Mouse (Mus musculus) gastrocnemius, postnatal 10 days (tissue): ENCODE results near the gene Scyl1. TPM values are rescaled to one million over a fixed set of nuclear protein-coding genes. Genes with fewer than 3 reads are reported as not detected.

Experiments used
- DNase-seq: peaks from one replicate; pipeline ENCODE4 v3.0.0; 2021; ENCODE audit warnings: mixed read lengths
- total RNA-seq, 2 experiments: library from RNA; stranded (reverse); gene quantifications; 2 replicates each; pipeline ENCODE4 v1.2.3; 2021

Gene Scyl1
- total RNA-seq, 2 experiments from 2014 or later = 56.0 to 59.6 TPM

DNA sequence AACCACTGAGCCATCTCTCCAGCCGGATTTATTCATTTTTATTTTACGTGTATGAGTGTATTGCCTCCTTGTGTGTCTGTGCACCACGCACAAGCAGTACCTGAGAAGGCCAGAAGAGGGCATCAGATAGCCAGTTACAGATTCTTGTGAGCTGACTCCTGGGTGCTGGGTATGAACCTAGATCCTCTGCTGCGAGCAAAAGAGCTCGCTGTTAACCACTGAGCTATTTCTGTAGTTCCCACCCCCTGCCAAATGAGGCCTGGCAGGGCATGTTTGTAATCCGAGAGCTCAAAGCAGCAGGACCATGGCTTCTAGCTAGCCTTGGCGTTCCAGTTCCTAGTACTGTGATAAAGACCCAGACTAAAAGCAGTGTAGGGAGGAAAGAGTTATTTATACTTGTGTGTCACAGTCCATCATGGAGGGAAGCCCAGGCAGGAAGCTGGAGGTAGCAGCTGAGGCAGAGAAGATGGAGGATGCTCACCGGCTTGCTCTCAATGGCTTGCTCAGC is 16.0 kb upstream of the Scyl1 start:
- peak; percentile 86 for DNase-seq

DNA sequence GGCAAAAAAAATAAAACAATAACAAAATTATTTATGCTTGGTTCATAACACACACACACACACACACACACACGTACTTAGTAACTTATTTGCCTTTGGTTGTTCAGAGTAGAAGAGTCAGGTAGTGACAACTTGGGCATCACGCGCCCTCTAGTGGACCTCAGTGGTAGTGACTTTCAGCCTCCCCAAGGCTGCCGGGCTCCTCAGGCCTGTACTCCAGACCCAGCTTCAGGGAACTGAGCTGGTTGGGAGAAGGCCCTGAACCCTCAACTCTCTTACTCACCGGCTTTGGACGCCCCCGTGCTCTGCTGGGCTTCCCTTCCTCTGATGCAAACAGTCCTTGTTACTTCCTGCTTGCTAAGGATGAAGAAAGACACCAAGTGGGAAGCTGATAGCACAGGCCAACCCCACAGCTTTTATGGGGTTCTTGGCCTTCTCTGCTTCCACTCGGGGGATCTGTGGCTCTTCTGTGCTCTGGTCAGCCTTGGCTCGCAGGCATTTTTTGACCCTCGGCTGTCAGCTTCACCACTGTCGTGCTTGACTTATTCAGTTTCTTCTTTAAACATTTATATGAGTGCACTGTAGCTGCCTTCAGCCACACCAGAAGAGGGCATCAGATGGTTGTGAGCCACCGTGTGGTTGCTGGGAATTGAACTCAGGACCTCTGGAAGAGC is 15.4 kb upstream of the Scyl1 start:
- DNase-seq = peak; percentile 87

DNA sequence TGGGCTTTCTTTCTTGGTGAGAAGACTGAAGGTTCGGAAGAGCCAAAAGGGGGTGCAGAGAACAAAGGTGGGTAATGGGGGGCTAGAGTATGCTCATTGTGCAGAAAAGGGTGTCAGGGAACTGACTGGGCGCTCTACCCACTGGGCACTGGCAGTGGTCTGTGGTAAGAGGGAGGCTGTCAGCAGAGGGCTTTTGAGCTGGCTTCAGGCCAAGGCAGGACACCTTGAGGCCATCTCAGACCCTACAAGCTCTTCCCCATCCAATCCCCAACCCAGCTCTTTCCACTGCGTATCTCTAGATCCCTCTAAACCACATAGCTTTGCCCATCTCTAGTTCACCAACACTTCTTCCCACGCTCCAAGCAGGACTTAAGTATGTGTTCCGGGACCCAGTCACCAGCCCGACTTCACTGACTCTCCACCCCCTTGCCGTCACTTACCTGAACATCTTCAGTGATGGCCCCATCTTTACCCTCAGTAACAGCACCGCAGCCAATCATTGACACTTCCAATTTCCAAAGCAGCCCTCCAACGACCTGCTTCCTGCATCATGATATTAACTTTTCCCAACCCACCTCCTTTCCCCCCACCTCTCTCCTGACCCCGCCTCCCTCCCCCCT is 13.8 kb upstream of the Scyl1 start:
- no peak for DNase-seq

DNA sequence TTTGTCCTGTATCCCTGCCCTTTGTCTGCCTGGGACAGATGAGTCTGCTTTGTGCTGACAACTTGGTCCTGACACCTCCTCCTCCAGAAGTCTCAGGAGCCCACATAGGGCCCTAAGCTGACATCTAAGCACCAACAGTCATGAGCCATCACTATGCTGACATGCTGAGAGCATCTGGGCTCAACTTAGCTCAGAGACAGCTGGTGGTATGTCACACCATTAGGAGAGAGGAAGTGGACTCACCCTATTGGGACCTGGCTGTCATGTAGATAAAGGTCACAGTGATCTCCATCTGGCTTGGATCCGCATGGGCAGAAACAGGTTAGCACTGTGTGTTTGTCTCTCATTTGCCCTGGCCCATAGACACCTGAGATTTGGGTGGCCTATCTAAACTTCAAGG is 10.9 kb upstream of the Scyl1 start:
- no peak for DNase-seq

DNA sequence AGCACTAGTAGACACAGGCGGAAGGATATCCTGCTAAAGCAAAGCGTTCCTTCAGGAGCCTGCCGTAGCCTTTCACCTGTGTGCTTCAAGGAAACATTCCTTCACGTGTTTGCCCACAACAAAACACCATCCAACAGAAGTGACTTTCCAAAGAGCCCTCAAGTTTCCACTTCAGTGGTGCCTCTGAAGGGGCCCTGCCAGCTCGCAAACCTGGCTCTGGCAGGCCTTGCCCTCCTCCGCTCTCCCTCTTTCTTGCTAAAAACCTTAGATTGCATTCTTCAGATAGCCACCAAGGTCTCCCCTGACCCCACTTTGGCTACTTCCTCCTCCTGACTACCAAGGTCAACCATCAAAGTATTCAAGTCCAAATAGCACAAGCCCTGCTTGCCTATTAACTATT is 10.3 kb upstream of the Scyl1 start:
- DNase-seq = no peak

DNA sequence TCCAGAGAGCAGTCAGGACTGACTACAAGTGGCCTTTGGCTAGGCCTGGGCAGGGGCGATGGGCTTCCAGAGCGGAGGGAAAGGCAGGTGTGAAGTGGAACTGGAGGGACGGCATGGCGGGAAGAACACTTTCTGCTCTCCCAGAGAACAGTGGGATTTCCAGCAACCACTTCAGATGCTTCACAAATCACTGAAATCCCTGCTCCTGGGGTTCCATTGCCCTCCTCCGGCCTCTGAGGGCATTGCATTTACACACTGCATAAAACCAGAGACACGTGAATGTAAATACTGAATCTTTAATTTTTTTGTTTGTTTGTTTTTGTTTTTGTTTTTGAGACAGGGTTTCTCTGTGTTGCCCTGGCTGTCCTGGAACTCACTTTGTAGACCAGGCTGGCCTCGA is 9.0 kb upstream of the Scyl1 start:
- peak; percentile 53 for DNase-seq

DNA sequence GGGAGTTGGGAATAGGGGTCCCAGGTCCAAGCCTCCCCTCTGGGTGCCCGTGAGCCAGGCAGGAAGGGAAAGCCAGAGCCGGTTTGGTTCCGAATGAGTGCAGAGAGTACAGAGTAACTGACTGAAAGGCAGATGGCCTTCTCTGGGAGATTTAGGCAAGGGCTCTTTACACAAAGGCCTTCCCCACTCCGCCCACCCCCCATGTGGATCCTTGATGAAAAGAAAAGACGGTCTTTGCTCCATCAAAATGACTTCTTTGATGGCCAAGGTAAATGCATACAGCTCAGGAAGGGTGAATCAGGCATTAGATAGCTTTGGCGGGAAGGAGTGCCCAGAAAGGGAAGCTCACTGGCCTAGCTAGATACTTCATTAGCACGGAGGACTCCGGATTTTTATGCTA is 7.1 kb upstream of the Scyl1 start:
- DNase-seq = no peak

DNA sequence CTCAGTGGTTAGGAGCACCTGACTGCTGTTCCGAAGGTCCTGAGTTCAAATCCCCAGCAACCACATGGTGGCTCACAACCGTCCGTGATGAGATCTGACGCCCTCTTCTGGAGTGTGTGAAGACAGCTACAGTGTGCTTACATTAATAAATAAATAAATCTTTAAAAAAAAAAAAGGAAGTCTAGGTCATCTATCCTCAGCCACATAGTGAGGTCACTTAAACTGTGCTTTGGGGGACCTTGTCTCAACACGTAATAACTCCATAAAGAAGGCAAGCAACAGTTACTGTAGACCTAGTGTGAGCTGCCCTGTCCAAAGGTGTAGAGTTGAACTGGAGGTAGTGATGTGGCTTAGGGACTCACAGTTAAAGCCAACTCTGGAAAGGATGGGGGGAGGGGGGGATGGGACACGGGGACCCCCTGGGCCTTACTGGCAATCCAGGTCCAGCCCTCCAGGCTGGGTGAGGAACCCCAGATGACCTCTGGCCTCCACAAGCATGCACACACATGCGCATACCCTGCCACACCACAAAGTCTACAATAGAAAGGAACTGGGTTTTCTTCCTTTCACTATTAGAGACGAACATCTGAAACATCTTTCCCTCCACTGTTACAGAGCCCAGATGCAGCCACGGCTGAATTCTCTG is 6.3 kb upstream of the Scyl1 start:
- DNase-seq = no peak

DNA sequence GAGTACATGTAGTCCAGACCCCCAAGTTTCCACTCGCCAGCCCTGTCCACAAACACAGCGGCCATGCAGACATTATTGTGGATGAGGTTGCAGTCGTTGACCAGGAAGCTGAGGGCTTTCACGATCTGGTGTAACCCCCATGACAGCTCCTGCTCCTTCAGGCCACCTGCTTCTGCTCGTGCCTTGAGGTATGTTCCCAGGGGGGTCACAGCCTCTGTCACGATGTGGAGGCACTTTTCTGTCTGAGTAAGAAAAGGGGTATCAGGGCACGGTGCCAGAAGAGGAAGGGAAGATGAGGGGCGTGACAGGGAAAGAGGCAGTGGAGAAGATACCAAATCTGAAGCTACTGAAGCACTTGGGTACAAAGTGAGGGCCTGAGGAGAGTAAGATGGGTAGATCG is 908 bp downstream of the Scyl1 start:
- no peak for DNase-seq

DNA sequence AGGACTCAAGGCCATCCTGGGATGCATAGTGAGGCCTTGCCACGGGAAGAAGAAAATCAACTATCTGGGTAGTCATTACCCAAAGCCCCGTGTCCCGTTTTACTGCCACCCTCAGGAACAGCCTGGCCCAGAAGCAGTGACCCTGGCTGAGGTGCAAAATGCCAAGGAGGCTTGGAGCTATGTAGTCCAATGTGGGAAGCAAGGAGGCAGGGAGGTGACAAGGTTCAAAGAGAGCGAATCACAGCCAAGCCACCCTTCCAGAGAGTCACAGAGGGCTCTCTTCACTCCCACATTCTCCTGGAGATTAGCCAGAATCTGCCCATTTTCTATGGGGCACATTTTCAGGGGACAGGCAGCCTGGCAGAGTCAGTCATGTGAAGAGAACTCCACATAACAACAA is 3.9 kb downstream of the Scyl1 start:
- DNase-seq = no peak

DNA sequence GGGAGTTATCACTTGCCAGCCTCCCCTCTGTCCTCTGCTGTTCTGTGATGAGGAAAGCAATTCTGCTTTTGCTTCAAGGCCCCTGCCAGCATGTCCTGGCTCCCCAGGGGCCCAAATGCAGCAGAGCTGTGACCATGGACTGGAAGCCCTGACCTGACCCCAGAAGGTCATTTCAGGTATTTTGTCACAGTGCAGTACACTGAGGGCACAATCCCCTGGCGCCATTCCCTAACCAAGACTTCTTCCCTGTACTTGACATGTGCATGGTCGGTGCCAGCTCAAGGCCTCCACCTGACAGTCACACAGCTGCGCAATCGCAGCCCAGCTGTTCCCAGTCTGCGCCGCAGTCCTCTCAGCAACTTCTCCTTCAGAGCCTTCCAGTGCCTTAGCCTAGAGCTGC is 8.1 kb downstream of the Scyl1 start:
- no peak for DNase-seq

DNA sequence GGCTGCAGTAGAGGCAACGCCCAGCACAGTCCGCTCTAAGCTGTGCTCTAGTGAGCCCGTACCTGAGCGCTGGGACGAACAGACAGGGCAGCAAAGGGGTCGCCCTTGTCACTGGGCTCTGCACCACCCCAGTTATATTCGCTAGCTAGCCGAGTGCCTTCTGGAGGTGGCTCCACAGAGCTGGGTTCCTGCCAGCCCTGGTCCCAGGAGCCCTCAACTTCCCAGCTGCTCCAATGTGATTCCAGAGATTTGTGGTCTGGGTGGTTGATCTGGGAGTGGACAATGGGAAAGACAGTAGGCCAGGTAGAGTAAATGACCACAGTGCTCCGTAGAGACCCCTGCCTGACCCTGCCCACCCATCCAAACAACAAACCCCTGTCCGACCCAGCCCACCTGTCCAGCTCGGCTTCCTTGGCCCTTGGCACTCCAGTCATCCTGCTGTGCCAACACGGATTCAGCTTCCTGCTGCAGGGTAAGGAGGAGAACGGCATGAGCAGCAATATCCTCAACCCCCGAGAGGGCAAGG is 12.3 kb downstream of the Scyl1 start:
- DNase-seq = no peak

DNA sequence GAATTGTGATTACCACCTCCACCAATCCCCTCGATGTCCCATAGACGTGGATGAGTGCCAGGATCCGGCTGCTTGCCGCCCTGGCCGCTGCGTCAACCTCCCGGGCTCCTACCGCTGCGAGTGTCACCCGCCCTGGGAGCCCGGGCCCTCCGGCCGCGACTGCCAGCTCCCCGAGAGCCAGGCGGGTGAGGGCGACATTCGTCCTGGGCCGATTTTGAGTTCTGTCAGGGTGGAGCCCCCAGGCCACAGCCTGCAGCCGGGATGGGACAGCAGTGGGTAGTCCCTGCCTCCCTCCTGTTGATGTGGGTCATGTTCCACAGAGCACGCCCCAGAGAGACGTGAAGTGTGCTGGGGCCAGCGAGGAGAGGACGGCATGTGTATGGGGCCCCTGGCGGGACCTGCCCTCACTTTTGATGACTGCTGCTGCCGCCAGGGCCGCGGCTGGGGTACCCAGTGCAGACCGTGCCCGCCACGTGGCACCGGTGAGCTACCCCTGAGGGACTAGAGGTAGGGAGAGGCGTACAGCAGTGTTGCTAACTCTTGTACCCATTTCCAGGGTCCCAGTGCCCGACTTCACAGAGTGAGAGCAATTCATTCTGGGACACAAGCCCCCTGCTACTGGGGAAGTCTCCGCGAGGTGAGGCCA is 14.1 kb downstream of the Scyl1 start:
- peak; percentile 55 for DNase-seq

DNA sequence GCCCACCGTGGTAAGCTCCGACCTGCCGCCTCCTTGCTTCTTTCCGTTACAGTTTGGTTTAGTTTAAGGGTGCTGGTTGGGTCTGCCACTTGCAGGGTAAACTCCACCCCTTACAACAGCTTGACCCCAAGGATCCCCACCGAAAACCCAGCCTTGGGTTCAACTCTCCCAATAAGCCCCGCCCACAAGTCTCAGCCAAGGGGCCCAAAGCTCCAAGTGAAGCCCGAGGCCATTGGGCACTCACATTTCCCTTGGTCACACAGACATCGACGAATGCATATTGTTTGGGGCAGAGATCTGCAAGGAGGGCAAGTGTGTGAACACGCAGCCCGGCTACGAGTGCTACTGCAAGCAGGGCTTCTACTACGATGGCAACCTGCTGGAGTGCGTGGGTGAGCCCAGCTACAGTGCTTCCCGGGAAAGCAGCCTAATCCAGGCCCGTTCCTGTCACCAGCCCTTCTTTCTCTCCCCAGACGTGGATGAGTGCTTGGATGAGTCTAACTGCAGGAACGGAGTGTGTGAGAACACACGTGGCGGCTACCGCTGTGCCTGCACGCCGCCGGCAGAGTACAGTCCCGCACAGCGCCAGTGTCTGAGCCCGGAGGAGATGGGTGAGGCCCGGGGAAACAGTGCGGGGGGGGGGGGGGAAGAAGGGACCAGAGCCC is 14.8 kb downstream of the Scyl1 start:
- DNase-seq = no peak

DNA sequence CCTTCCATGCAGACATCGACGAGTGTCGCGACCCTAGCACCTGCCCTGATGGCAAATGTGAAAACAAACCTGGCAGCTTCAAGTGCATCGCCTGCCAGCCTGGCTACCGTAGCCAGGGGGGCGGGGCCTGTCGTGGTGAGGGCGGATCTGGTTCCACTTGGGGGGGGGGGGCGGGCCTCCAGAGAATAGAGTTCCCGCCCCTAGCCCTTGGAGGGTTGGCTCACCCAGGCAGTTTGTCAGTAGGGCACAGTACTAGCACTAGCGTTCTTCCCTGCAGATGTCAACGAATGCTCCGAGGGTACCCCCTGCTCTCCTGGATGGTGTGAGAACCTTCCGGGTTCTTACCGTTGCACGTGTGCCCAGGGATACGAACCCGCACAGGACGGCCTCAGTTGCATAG is 19.5 kb downstream of the Scyl1 start:
- DNase-seq = peak; percentile 63

DNA sequence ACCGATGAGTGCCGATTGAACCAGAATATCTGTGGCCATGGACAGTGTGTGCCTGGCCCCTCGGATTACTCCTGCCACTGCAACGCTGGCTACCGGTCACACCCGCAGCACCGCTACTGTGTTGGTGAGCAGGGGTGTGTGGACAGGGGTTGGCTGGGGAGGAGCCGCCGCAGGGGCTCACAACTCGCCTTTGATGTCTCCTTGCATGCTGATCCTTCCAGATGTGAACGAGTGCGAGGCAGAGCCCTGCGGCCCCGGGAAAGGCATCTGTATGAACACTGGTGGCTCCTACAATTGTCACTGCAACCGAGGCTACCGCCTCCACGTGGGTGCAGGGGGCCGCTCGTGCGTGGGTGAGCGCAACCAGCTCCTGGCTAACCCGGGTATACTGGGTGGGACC is 20.3 kb downstream of the Scyl1 start:
- no peak for DNase-seq

DNA sequence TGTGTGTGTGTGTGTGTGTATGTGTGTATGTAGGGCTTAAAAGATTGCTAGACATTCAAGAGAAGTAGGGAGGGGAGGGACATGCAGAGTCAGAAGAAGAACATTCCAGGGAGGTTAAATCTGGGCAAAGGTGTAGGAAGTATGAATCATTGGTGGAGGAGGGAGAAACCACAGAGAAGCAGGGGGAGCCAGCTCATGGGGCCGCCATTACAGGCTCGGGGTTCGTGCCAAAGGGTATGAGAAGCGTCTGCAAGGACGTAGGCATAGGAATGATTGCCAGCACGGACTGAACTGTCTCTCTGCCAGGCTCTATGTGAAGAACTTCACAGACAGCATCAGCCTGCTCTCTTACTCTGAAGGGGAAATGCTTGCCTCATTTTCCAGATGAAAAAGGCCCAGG is 21.7 kb downstream of the Scyl1 start:
- no peak for DNase-seq

DNA sequence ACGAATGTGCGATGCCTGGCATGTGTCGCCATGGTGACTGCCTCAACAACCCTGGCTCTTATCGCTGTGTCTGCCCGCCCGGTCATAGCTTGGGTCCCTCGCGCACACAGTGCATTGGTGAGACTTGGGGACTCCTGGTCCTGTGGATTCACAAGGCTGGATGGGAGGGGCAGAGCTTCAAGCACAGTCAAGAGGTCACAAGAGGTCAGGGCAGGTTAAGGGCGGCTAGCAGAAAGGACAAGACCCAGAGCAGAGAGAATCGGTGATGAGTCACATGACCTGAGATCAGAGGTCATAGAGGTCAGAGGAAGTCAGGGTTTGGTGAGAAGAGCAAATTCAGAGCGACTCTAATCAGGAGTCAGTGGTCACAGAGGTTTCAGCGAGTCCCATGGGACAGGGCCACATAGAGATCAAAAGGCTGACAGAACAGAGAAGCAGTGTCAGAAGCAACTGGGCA is 24.3 kb downstream of the Scyl1 start:
- DNase-seq = no peak

DNA sequence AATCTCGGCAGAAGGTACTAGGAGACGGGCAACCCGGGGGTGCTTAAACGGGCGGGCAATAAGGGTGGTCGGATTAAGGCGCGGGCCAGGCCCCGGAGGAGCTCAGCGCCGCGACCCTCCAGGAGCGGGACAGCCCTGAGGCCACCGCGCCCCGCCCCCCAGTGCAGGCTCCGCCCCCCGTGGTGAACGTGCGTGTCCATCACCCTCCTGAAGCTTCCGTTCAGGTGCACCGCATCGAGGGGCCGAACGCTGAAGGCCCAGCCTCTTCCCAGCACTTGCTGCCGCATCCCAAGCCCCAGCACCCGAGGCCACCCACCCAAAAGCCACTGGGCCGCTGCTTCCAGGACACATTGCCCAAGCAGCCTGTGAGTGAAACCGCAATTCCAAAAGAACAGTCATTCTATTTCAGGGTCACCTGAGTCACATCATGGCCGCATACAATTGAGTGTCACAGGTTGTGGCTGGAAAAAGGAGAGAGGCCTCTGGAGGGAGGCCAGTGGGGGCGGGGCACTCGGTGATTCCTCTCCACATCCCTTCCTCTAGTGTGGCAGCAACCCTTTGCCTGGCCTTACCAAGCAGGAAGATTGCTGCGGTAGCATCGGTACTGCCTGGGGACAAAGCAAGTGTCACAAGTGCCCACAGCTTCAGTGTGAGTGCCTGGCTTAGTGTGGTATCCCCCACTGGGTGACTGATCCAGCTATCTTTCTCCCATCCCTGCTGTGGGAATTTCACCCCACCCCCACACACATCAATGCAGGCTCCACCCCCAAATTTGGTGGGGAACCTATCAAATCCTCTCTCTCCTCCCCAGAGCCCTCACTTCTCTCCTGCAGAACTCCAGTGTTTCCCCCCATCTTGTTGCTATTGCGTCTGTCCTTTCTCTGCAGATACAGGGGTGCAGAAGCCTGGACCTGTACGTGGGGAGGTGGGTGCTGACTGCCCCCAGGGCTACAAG is 25.2 kb downstream of the Scyl1 start:
- peak; percentile 42 for DNase-seq

DNA sequence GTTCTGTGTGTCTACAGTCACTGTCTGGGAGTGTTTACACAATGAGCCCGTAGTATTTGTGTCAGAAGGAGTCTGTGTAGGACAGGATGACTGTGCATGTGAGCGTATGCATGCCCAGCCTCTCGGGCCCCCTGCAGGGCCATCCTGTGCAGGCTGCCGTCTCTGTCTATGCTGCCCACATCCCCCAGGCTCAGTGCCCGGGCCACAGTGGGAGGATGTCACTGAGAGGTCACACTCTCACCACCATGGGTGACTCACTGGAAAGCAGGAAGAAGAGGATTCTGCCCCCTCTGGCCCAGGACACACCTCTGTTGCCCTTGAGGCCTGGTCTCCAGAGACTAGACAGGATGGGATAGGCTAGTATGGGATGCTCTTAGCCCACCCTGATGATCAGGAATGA is 27.6 kb downstream of the Scyl1 start:
- DNase-seq = no peak

DNA sequence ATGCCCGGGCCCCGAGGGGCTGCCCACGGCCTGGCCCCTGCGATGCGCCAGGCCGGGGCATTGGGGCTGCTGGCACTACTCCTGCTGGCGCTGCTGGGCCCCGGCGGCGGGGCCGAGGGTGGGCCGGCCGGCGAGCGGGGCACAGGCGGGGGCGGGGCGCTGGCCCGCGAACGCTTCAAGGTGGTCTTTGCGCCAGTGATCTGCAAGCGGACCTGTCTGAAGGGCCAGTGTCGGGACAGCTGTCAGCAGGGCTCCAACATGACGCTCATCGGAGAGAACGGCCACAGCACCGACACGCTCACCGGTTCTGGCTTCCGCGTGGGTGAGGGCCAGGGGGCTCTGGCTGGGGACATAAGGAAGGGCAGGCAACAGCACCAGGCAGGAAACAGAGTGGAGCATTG is 29.0 kb downstream of the Scyl1 start:
- peak; percentile 62 for DNase-seq
